Mouse (Mus musculus): Measurements from ENCODE around the gene Olfr53.
"Not testable (repeated sequence)": the region's sequence is repeated elsewhere in the genome, so short reads cannot be mapped to it uniquely, and the experiment has no call there.

Olfr53 gene

GRCm38 (mm10) chr7:140646152-140646551 lies at the start of gene Olfr53:
Gene Olfr53 (plus strand): TSS chr7:140646452.
- DNase-seq (ENCODE audit: low spot score in 2 of 2), result no peak

GRCm38 (mm10) chr7:140600969-140601368 lies 45.3 kb upstream of the Olfr53 start, which contains the start of gene Olfr46:
Gene Olfr46 (plus strand): TSS chr7:140601269.
- DNase-seq (ENCODE audit: low spot score in 2 of 2), result not testable (repeated sequence)

- not testable (repeated sequence) for DNase-seq (ENCODE audit: low spot score in 2 of 2)
These were observed 17.6 kb upstream of the Olfr53 start, which contains the start of gene Olfr61 for GRCm38 (mm10) chr7:140628670-140629069. Gene Olfr61 (plus strand): TSS chr7:140628970.

GRCm38 (mm10) chr7:140630559-140630958 lies 15.7 kb upstream of the Olfr53 start:
- no peak for DNase-seq (ENCODE audit: low spot score in 2 of 2)

- no peak for DNase-seq (ENCODE audit: low spot score in 2 of 2)
These were observed 13.4 kb downstream of the Olfr53 start, which contains the start of gene Olfr539 for GRCm38 (mm10) chr7:140659630-140660029. Gene Olfr539 (plus strand): TSS chr7:140659930.

GRCm38 (mm10) chr7:140670693-140671092 lies 24.4 kb downstream of the Olfr53 start:
- DNase-seq (ENCODE audit: low spot score in 2 of 2), result not testable (repeated sequence)

- no peak for DNase-seq (ENCODE audit: low spot score in 2 of 2)
These were observed 29.6 kb downstream of the Olfr53 start for GRCm38 (mm10) chr7:140675863-140676262.

- not testable (repeated sequence) for DNase-seq (ENCODE audit: low spot score in 2 of 2)
These were observed 33.3 kb downstream of the Olfr53 start for GRCm38 (mm10) chr7:140679591-140679990.

- DNase-seq (ENCODE audit: low spot score in 2 of 2), result no peak
These were observed 35.4 kb downstream of the Olfr53 start, which contains the start of gene Olfr45 for GRCm38 (mm10) chr7:140681651-140682050. Gene Olfr45 (plus strand): TSS chr7:140681951.

- DNase-seq (ENCODE audit: low spot score in 2 of 2), result no peak
These were observed 50.7 kb downstream of the Olfr53 start, which contains the start of gene Olfr541 for GRCm38 (mm10) chr7:140696967-140697366. Gene Olfr541 (plus strand): TSS chr7:140697267.

Measured in thymus, postnatal 10 days (tissue).